Mouse (Mus musculus) liver, embryonic 14.5 days (tissue): ENCODE data around the gene Gtf2h2. TPM values are rescaled to one million over a fixed set of nuclear protein-coding genes. Genes with fewer than 3 reads are reported as not detected.
A peak's percentile ranks its signal among the peaks of the same experiment; 100 is the strongest.
"Not testable (repeated sequence)": the region's sequence is repeated elsewhere in the genome, so short reads cannot be mapped to it uniquely, and the experiment has no call there.

Experiments
- ATAC-seq: fragments of 200-750 bp; cut with Nextera tagmentation; 2 replicates; pipeline ENCODE4 v1.8.0; 2017; ENCODE audit warnings: moderate number of reproducible peaks, mild to moderate bottlenecking, moderate library complexity; ENCODE audit not compliant: insufficient read depth
- DNase-seq, 3 experiments: peaks; one replicate each; pipeline ENCODE4 v3.0.0-alpha.2; 2012 to 2013; ENCODE audit warnings: low read depth in 3 of 3, low spot score in 3 of 3
- H3K27ac ChIP-seq: fragments of 300-500 bp; sonication (generic); 2 replicates; pipeline ENCODE4 v1.5.1; 2014; ENCODE audit warnings: moderate library complexity, mild to moderate bottlenecking, control low read depth, inconsistent platforms
- H3K27me3 ChIP-seq: fragments of 300-500 bp; sonication (generic); 2 replicates; pipeline ENCODE4 v1.6.1; 2014; ENCODE audit warnings: mild to moderate bottlenecking, low read length, moderate library complexity; ENCODE audit not compliant: control insufficient read depth, insufficient read depth
- H3K36me3 ChIP-seq: fragments of 300-500 bp; sonication (generic); replicated peaks from 2 replicates; pipeline ENCODE4 v1.6.1; 2014; ENCODE audit warnings: low read depth; ENCODE audit not compliant: control insufficient read depth, insufficient read depth
- H3K4me1 ChIP-seq, 2 experiments: fragments of 200-500 bp in 1 of 2; fragments of 300-500 bp in 1 of 2; sonication (generic) in 1 of 2; replicated peaks; 2 replicates each; pipeline ENCODE4 v1.6.1; 2012 to 2014; ENCODE audit warnings: antibody characterized with exemption in 1 of 2, inconsistent platforms in 1 of 2, low read length in 1 of 2; ENCODE audit not compliant: control insufficient read depth in 2 of 2, insufficient read depth in 2 of 2
- H3K4me2 ChIP-seq: fragments of 300-500 bp; sonication (generic); 2 replicates; pipeline ENCODE4 v1.6.1; 2014; ENCODE audit warnings: low read depth, mild to moderate bottlenecking, control low read depth, moderate library complexity
- H3K4me3 ChIP-seq, 2 experiments: fragments of 200-500 bp in 1 of 2; fragments of 300-500 bp in 1 of 2; sonication (generic) in 1 of 2; 2 replicates each; pipeline ENCODE4 v1.5.1; 2012 to 2014; ENCODE audit warnings: low read depth in 2 of 2, low read length in 2 of 2, mild to moderate bottlenecking in 2 of 2, control low read depth in 1 of 2, inconsistent platforms in 1 of 2, moderate library complexity in 1 of 2; ENCODE audit not compliant: insufficient read depth in 1 of 2
- H3K9ac ChIP-seq: fragments of 300-500 bp; sonication (generic); replicated peaks from 2 replicates; pipeline ENCODE4 v1.6.1; 2014; ENCODE audit warnings: mild to moderate bottlenecking, control low read depth, moderate library complexity
- H3K9me3 ChIP-seq: fragments of 300-500 bp; sonication (generic); 2 replicates; pipeline ENCODE4 v1.6.1; 2016; ENCODE audit warnings: low read length, mixed read lengths; ENCODE audit not compliant: control insufficient read depth
- CTCF ChIP-seq: IDR thresholded peaks from 2 replicates; pipeline ENCODE4 v1.5.1; 2016; ENCODE audit warnings: antibody characterized with exemption, low read depth, control low read depth
- EP300 ChIP-seq: IDR thresholded peaks from 2 replicates; pipeline ENCODE4 v1.6.1; 2016; ENCODE audit warnings: antibody characterized with exemption, low read depth
- WGBS: fragments of 180-500 bp; shearing (Covaris S2); extraction: QIAGEN DNeasy Blood & Tissue Kit; methylation state at CpG from one replicate; pipeline ENCODE4 v1.1.7; 2014; ENCODE audit not compliant: insufficient replicate concordance; 5-methylcytosine and 5-hydroxymethylcytosine counted together
- polyA plus RNA-seq, 2 experiments: library from polyadenylated mRNA; depleted of rRNA in 1 of 2; stranded (reverse) in 1 of 2; unstranded in 1 of 2; fragments of >200 nt; fragmentation: Nextera tagmentation in 1 of 2; extraction: Ambion mirVana in 1 of 2; gene quantifications; 2 replicates each; pipeline versions ENCODE4 v1.2.1 to v1.2.3; 2012 to 2014

Gene Gtf2h2
- polyA plus RNA-seq, 2 experiments = 25.1 to 26.3 TPM

GRCm38 (mm10) chr13:100491623-100492022 lies 756 bp downstream of the Gtf2h2 start:
- ATAC-seq = no peak
- Histone ChIP-seq H3K9me3 (no peaks in the 10 kb centered on the region), H3K4me1 (peaks cover 0 to 11% of the 10 kb centered on the region in 2 experiments; a peak in 3 of 4 replicates), H3K36me3 (peaks cover 14% of the 10 kb centered on the region), H3K4me2 (peak overlapping the region; percentile 76), H3K9ac (peak overlapping the region; percentile 74), H3K27me3 (no peaks in the 10 kb centered on the region), H3K4me3 (peak overlapping the region; percentile 80), H3K27ac (no peak overlapping the region)
- no peak for TF ChIP-seq EP300
- no peak for TF ChIP-seq CTCF
- WGBS = 13% methylated on average over 6 of the region's 6 CpGs
- no peak for DNase-seq

GRCm38 (mm10) chr13:100490424-100490823 lies 2.0 kb downstream of the Gtf2h2 start:
- no peak for TF ChIP-seq CTCF
- no peak for ATAC-seq
- no peaks in the 10 kb centered on the region for H3K27me3 ChIP-seq
- H3K27ac ChIP-seq = no peak overlapping the region
- no peak overlapping the region for H3K9ac ChIP-seq
- H3K4me1 ChIP-seq = peaks cover 0 to 11% of the 10 kb centered on the region in 2 experiments; a peak in 3 of 4 replicates
- no peaks in the 10 kb centered on the region for H3K9me3 ChIP-seq
- WGBS = 54% methylated on average over 5 of the region's 5 CpGs
- no peak for DNase-seq
- no peak overlapping the region for H3K4me3 ChIP-seq
- peak overlapping the region; percentile 76 for H3K4me2 ChIP-seq
- H3K36me3 ChIP-seq = peaks cover 16% of the 10 kb centered on the region

GRCm38 (mm10) chr13:100483610-100484009 lies 8.8 kb downstream of the Gtf2h2 start:
- 79% methylated on average over 7 of the region's 7 CpGs for WGBS
- H3K9ac ChIP-seq = no peak overlapping the region
- no peaks in the 10 kb centered on the region for H3K27me3 ChIP-seq
- H3K27ac ChIP-seq = no peak overlapping the region
- H3K9me3 ChIP-seq = no peaks in the 10 kb centered on the region
- no peak overlapping the region for H3K4me3 ChIP-seq
- TF ChIP-seq CTCF = no peak
- no peak for TF ChIP-seq EP300
- no peak for ATAC-seq
- H3K4me2 ChIP-seq = no peak overlapping the region
- H3K36me3 ChIP-seq = peaks cover 22% of the 10 kb centered on the region
- DNase-seq = no peak
- H3K4me1 ChIP-seq = no peaks in the 10 kb centered on the region

- ATAC-seq = peak; percentile 86
- Histone ChIP-seq H3K9ac (no peak overlapping the region), H3K27me3 (no peaks in the 10 kb centered on the region), H3K4me3 (no peak overlapping the region), H3K9me3 (no peaks in the 10 kb centered on the region), H3K27ac (no peak overlapping the region), H3K36me3 (peaks cover 2% of the 10 kb centered on the region), H3K4me2 (no peak overlapping the region), H3K4me1 (peaks cover 4 to 8% of the 10 kb centered on the region in 2 experiments)
- DNase-seq = peak; percentile 6 to 34 (median 17)
- TF ChIP-seq EP300 (no peak), CTCF (no peak)
- WGBS = 49% methylated on average over 2 of the region's 2 CpGs
Measured at GRCm38 (mm10) chr13:100463527-100464222, 28.7 kb downstream of the Gtf2h2 start.

DNA sequence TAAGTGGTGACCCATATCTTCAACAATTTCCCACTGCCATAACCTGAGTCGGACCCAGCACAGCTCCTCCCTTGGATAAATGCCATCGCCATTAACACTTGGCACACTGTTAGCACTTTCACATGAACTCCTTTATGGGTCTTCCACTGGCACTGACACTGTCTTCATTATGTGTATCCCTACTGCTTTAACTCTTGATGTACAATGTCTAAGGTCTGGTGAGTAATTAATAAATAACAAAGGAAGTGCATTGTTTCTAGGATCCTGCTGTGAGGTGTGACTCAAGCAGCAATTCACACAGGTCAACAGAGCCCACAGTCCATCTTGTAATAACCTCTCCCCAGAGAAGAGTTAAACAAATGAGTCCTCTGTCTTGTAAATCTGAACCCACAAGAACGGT lies 31.0 kb downstream of the Gtf2h2 start:
- Histone ChIP-seq H3K27me3 (no peaks in the 10 kb centered on the region), H3K4me3 (no peak overlapping the region), H3K9ac (no peak overlapping the region), H3K4me1 (peaks cover 4 to 8% of the 10 kb centered on the region in 2 experiments), H3K9me3 (no peaks in the 10 kb centered on the region), H3K27ac (no peak overlapping the region), H3K36me3 (no peaks in the 10 kb centered on the region; the same call in 1 of the 2 replicates), H3K4me2 (no peak overlapping the region)
- 78% methylated on average over 3 of the region's 3 CpGs for WGBS
- TF ChIP-seq CTCF (no peak), EP300 (no peak)
- DNase-seq (no peak), ATAC-seq (no peak)

DNA sequence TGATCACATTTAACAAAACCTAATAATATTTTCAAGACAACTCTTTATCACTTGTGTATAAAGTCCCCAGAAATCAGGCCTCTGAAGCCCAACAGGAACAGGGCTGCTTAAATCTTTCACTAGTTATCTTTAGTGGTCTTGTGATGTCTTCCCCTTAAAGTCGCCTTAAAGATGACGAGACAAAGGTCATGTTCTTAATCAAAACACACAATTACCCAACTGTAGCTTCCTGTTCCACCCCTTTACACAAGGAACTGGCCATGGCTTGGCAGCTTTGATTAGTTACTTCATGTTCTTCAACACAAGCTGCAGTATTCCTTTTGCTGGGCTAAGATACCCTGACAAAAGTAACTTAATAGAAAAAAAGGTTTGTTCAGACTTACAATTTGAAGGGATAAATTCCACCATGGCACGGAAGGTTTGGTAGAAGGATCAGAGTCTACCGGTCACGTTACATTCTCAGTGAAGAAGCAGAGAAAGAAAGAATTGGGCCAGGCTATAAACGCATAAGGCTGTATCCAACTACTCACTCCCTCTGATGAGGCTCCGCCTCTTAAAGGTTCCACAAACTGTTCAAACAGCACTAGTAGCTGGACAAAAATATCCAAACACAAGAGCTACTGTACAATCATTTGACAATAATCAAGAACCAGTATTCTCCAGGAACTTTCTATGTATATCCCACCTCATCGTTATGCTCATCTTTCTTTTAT lies 39.8 kb downstream of the Gtf2h2 start, which contains the start of gene Naip1:
Gene Naip1, minus strand, starts transcription at position 455 of the 713 bp plus-strand sequence.
- not testable (repeated sequence) for DNase-seq

More for the DNA sequence above, 39.8 kb downstream of the Gtf2h2 start, which contains the start of gene Naip1:
- H3K27ac ChIP-seq, ATAC-seq, H3K4me2 ChIP-seq, H3K4me3 ChIP-seq, H3K27me3 ChIP-seq, H3K36me3 ChIP-seq, H3K9me3 ChIP-seq, H3K4me1 ChIP-seq, H3K9ac ChIP-seq: not testable (repeated sequence)
- 57% methylated on average over 8 of the region's 8 CpGs for WGBS
